Mouse (Mus musculus) bone marrow macrophage, adult 2 months (primary cell): Measurements from ENCODE around the gene Gm49369.

ENCODE experiments used
- CTCF ChIP-seq: IDR thresholded peaks from 2 replicates; pipeline ENCODE4 v1.5.1; 2012; ENCODE audit warnings: low read depth, mild to moderate bottlenecking, low read length, moderate library complexity
- POLR2A ChIP-seq: IDR thresholded peaks from 2 replicates; pipeline ENCODE4 v1.6.1; 2012; ENCODE audit warnings: mild to moderate bottlenecking, low read depth, low read length, borderline replicate concordance

- TF ChIP-seq POLR2A (no peak), CTCF (no peak)
Measured at GRCm38 (mm10) chr7:142347542-142347941, 34.9 kb downstream of the Gm49369 start.
